Mouse (Mus musculus) olfactory bulb, adult 2 months (tissue): Measurements from ENCODE around the gene Snx8.

ENCODE experiments used
- CTCF ChIP-seq: fragments of 200-500 bp; IDR thresholded peaks from 2 replicates; pipeline ENCODE4 v1.5.1; 2012; ENCODE audit warnings: low read depth, mild to moderate bottlenecking, low read length, moderate library complexity; ENCODE audit not compliant: insufficient read depth
- POLR2A ChIP-seq: fragments of 200-500 bp; IDR thresholded peaks from 2 replicates; pipeline ENCODE4 v1.6.1; 2012; ENCODE audit warnings: mild to moderate bottlenecking, low read depth, low read length, moderate library complexity; ENCODE audit not compliant: insufficient read depth

GRCm38 (mm10) chr5:140419442-140420080, 30.5 kb upstream of the Snx8 start:
- TF ChIP-seq CTCF (no peak), POLR2A (no peak)
